Mouse (Mus musculus): ENCODE data around the gene Ak8. TPM values are rescaled to one million over a fixed set of nuclear protein-coding genes. Genes with fewer than 3 reads are reported as not detected.

The Ak8 gene
- total and polyA plus RNA-seq, 3 experiments: 1.5 to 2.6 TPM; not detected in 1

- H3K4me1 ChIP-seq (ENCODE audit: control insufficient read depth in 1 of 2, insufficient read depth in 2 of 2, low read length in 2 of 2): peaks cover 11 to 23% of the 10 kb centered on the region in 2 experiments
- no peak overlapping the region for H3K9ac ChIP-seq (ENCODE audit: control insufficient read depth, low read depth, low read length, poor library complexity, severe bottlenecking)
- TF ChIP-seq UBTF (IDR thresholded peaks at IDR 0.05; ENCODE audit: borderline replicate concordance, insufficient read depth, low read depth, low read length) (no peak), MYC (IDR thresholded peaks at IDR 0.05; ENCODE audit: low read depth, low read length) (no peak), POLR2A (IDR thresholded peaks at IDR 0.05; ENCODE audit: control insufficient read depth in 1 of 2, insufficient read depth in 1 of 2, low read depth in 1 of 2, low read length in 2 of 2, poor library complexity in 1 of 2) (no peak), TAL1 (IDR thresholded peaks at IDR 0.05; ENCODE audit: low read length) (no peak), SMC3 (IDR thresholded peaks at IDR 0.05; ENCODE audit: low read depth, low read length) (no peak), MYB (IDR thresholded peaks at IDR 0.05; ENCODE audit: low read depth, low read length) (no peak), EP300 (IDR thresholded peaks at IDR 0.05; ENCODE audit: low read depth in 1 of 2, low read length in 2 of 2) (no peak), CHD1 (IDR thresholded peaks at IDR 0.05; ENCODE audit: low read depth, low read length) (no peak), ZKSCAN1 (IDR thresholded peaks at IDR 0.05; ENCODE audit: low read depth, low read length) (no peak), RCOR1 (IDR thresholded peaks at IDR 0.05; ENCODE audit: low read depth, low read length) (no peak), NRF1 (IDR thresholded peaks at IDR 0.05; ENCODE audit: insufficient read depth, low read depth, low read length, poor library complexity, severe bottlenecking) (no peak), E2F4 (IDR thresholded peaks at IDR 0.05; ENCODE audit: borderline replicate concordance, low read depth, low read length) (no peak), USF1 (IDR thresholded peaks at IDR 0.05; ENCODE audit: low read depth, low read length) (no peak), MAX (IDR thresholded peaks at IDR 0.05; ENCODE audit: low read length) (no peak), ELF1 (IDR thresholded peaks at IDR 0.05; ENCODE audit: low read depth, low read length) (no peak), BHLHE40 (IDR thresholded peaks at IDR 0.05; ENCODE audit: borderline replicate concordance, low read depth, low read length) (no peak), MAZ (IDR thresholded peaks at IDR 0.05; ENCODE audit: low read depth, low read length) (no peak), RAD21 (IDR thresholded peaks at IDR 0.05; ENCODE audit: low read depth, low read length) (no peak)
- no peak for DNase-seq (ENCODE audit: low read depth, low spot score)
- H3K79me2 ChIP-seq (ENCODE audit: control insufficient read depth, insufficient read depth, low read length, poor library complexity): no peaks in the 10 kb centered on the region
- H3K27me3 ChIP-seq (ENCODE audit: control insufficient read depth in 1 of 2, insufficient read depth in 2 of 2, low read length in 2 of 2): no peaks in the 10 kb centered on the region; a peak in 1 of 4 replicates
- peaks cover 0 to 22% of the 10 kb centered on the region in 2 experiments; a peak in 2 of 4 replicates for H3K36me3 ChIP-seq (ENCODE audit: control insufficient read depth in 1 of 2, insufficient read depth in 2 of 2, low read length in 2 of 2)
- H3K4me3 ChIP-seq (ENCODE audit: control insufficient read depth in 1 of 2, insufficient read depth in 1 of 2, low read depth in 2 of 2, low read length in 2 of 2): no peak overlapping the region
- no peak overlapping the region for H3K27ac ChIP-seq (ENCODE audit: control insufficient read depth, low read depth, low read length)
- no peaks in the 10 kb centered on the region for H3K9me3 ChIP-seq (replicated peaks; ENCODE audit: insufficient read depth, low read length)
Observed at GRCm38 (mm10) chr2:28799575-28799974, 99.6 kb downstream of the Ak8 start.

- no peak for TF ChIP-seq ZC3H11A (IDR thresholded peaks at IDR 0.05; ENCODE audit: low read depth, low read length)
- DNase-seq (ENCODE audit: low read depth, low spot score): no peak
- Histone ChIP-seq H3K4me3 (ENCODE audit: control insufficient read depth in 1 of 2, insufficient read depth in 1 of 2, low read depth in 2 of 2, low read length in 2 of 2) (no peak overlapping the region), H3K9ac (ENCODE audit: control insufficient read depth, low read depth, low read length, poor library complexity, severe bottlenecking) (no peak overlapping the region), H3K9me3 (replicated peaks; ENCODE audit: insufficient read depth, low read length) (no peaks in the 10 kb centered on the region), H3K79me2 (ENCODE audit: control insufficient read depth, insufficient read depth, low read length, poor library complexity) (no peaks in the 10 kb centered on the region), H3K27me3 (ENCODE audit: control insufficient read depth in 1 of 2, insufficient read depth in 2 of 2, low read length in 2 of 2) (peaks cover 0 to 2% of the 10 kb centered on the region in 2 experiments; a peak in 1 of 4 replicates), H3K36me3 (ENCODE audit: control insufficient read depth in 1 of 2, insufficient read depth in 2 of 2, low read length in 2 of 2) (peaks cover 0 to 5% of the 10 kb centered on the region in 2 experiments; a peak in 2 of 4 replicates), H3K4me1 (ENCODE audit: control insufficient read depth in 1 of 2, insufficient read depth in 2 of 2, low read length in 2 of 2) (peaks cover 0 to 8% of the 10 kb centered on the region in 2 experiments; a peak in 2 of 4 replicates), H3K27ac (ENCODE audit: control insufficient read depth, low read depth, low read length) (no peak overlapping the region)
Observed at GRCm38 (mm10) chr2:28803406-28803805, 103.4 kb downstream of the Ak8 start.
